Mouse (Mus musculus) lung, adult 2 months (tissue): Measurements from ENCODE around the gene Nod2. TPM values are rescaled to one million over a fixed set of nuclear protein-coding genes. Genes with fewer than 3 reads are reported as not detected.
A peak's percentile ranks its signal among the peaks of the same experiment; 100 is the strongest.

ENCODE experiments used
- DNase-seq: peaks from one replicate; pipeline ENCODE4 v3.0.0; 2022
- H3K4me1 ChIP-seq: fragments of 200-500 bp; 2 replicates; pipeline ENCODE4 v1.6.1; 2011; ENCODE audit warnings: low read length; ENCODE audit not compliant: control insufficient read depth, insufficient read depth
- H3K4me3 ChIP-seq: fragments of 200-500 bp; replicated peaks from 2 replicates; pipeline ENCODE3; 2011; ENCODE audit warnings: low read depth, mild to moderate bottlenecking, control low read depth, low read length; ENCODE audit errors: extremely low read depth
- CTCF ChIP-seq: fragments of 200-500 bp; IDR thresholded peaks from 2 replicates; pipeline ENCODE4 v1.5.1; 2011; ENCODE audit warnings: mild to moderate bottlenecking, low read length, control low read depth; ENCODE audit not compliant: insufficient read depth
- POLR2A ChIP-seq: fragments of 200-500 bp; IDR thresholded peaks from 2 replicates; pipeline ENCODE4 v1.6.1; 2011; ENCODE audit warnings: low read depth, mild to moderate bottlenecking, control low read depth, low read length, borderline replicate concordance; ENCODE audit errors: extremely low read depth
- WGBS: fragments of 180-500 bp; shearing (Covaris S2); methylation state at CpG from one replicate; pipeline ENCODE4 v1.1.7; 2018; 5-methylcytosine and 5-hydroxymethylcytosine counted together
- polyA plus RNA-seq: library from polyadenylated mRNA; depleted of rRNA; stranded (reverse); fragments of >200 nt; gene quantifications from 2 replicates; pipeline ENCODE4 v1.2.3, GENCODE M21; 2012; rRNA removed

Gene Nod2
- polyA plus RNA-seq = 4.0 and 5.0 TPM in 2 replicates

DNA sequence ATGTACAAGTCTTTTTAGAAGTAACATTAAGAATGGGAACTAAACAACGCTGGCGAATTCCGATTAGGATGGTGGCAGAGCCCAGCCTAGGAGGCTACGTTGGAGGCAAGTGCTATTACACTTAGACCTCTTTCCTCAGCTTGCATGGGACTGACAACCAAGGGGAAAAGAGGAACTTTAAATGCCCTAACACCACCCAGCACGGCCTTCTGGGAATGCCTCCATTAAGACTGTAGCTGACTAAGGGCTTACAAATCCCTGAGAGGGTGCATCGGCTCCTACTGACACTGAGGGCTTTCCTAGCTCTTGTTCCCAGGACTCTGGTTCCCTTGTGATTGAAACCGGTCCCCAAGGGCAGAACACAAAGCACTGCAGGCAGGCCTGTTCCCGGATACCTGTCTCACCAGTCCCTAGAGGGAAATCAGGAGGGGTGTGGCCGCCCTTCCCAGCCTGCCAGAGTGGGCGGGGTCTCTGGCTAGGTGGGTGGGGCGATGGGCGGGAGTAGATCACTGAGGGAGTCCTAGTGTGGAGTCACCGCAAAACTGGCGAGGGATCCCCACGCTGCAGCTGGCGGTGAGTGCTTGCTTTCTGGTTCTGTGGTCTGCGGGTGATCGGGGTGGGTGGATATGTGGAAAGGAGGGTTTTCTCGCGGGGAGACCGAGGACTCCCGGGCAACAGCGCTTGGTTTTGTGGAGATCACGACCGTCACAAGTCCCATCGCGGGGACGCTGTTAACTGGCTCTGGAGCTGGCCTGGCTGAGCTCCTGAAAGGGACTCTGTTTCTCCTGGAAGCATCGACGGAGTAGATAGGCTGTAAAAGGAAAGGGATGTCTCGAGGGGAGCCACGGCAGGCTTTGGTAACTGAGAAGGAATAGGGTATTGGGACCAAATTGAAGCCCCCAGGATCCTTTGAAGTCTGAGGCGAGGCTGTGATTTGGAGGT, at the start of gene Nod2:
TSS of gene Nod2 (plus strand) at position 479 of the 942 bp plus-strand sequence.
- TF ChIP-seq CTCF = no peak
- peak; percentile 41; the same call in 1 of the 2 replicates for TF ChIP-seq POLR2A
- Histone ChIP-seq H3K4me3 (peak within 1 kb of the TSS; percentile 56), H3K4me1 (peaks cover 16% of the 10 kb centered on the region)
- DNase-seq = peak; percentile 86
- WGBS = 13% methylated on average over 33 of the region's 33 CpGs

DNA sequence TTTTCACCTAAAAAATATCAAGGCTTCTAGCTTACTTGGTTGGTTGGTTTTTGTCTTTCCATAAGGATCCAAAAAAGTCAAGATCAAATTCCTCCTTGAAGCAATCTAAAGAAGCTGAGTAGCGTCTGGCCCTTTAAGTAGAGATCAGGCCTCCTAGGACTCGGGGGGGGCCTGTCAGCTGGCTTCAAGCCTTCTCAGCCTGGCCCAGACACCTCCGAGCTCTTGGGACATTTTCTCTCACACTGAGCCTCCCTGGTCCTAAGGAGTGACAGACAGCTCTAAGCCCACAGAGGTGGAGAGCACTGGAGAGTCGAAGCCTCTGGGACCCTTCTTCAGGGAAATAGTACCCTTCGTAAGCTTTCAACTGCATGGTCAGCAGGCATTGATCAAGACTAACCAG, 48.5 kb upstream of the Nod2 start:
- 54% methylated on average over 5 of the region's 5 CpGs for WGBS
- Histone ChIP-seq H3K4me1 (no peaks in the 10 kb centered on the region), H3K4me3 (no peak overlapping the region)
- DNase-seq = no peak
- TF ChIP-seq CTCF (no peak), POLR2A (no peak)

DNA sequence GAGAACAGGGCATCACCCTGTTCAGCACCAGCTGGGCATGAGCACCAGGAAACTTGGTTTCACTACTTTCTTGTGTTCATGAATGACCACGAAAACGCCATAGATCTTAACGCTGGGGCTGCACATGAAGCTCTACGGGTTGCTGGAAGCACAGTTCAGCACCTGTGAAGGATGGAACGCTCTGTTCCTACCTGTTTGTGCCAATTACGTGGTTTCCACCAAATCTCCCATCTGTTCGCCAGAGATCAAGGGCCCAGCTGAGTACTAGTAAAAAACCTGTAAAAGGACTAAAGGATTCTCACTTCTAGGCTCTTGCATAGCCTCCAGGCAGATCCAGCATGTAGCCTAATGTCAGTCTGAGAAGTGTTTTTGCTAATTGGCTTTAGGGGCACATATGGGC, 47.6 kb upstream of the Nod2 start:
- Histone ChIP-seq H3K4me3 (no peak overlapping the region), H3K4me1 (no peaks in the 10 kb centered on the region)
- TF ChIP-seq CTCF (no peak), POLR2A (no peak)
- no peak for DNase-seq
- WGBS = 87% methylated on average over 7 of the region's 7 CpGs

DNA sequence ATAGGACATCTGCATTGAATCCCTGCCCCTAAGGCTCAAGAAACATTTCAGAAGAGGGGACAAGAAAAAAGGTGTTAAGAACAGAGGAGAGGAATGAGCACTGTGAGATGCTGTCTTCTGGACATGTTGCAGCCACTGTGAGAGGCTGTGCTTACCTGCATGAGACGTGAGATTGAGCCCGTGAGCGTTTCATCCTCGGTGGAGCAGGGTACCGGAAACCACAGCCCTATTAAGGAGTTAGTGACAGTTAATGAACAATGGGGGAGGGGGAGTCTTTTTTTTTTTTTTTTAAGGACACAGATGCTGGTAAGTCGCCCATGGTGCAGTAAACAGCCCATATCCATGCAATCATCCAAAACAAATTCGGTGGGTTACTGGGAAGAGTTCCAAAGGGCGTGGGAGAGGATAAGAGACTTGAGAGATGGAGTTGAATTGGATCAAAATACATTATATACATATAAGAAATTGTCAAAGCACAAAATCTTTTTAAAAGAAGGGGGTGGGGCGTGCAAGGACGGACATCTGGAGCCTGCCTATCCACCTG, 43.6 kb upstream of the Nod2 start:
- Histone ChIP-seq H3K4me1 (no peaks in the 10 kb centered on the region), H3K4me3 (no peak overlapping the region)
- TF ChIP-seq POLR2A (no peak), CTCF (no peak)
- no peak for DNase-seq
- WGBS = 22% methylated on average over 10 of the region's 10 CpGs

DNA sequence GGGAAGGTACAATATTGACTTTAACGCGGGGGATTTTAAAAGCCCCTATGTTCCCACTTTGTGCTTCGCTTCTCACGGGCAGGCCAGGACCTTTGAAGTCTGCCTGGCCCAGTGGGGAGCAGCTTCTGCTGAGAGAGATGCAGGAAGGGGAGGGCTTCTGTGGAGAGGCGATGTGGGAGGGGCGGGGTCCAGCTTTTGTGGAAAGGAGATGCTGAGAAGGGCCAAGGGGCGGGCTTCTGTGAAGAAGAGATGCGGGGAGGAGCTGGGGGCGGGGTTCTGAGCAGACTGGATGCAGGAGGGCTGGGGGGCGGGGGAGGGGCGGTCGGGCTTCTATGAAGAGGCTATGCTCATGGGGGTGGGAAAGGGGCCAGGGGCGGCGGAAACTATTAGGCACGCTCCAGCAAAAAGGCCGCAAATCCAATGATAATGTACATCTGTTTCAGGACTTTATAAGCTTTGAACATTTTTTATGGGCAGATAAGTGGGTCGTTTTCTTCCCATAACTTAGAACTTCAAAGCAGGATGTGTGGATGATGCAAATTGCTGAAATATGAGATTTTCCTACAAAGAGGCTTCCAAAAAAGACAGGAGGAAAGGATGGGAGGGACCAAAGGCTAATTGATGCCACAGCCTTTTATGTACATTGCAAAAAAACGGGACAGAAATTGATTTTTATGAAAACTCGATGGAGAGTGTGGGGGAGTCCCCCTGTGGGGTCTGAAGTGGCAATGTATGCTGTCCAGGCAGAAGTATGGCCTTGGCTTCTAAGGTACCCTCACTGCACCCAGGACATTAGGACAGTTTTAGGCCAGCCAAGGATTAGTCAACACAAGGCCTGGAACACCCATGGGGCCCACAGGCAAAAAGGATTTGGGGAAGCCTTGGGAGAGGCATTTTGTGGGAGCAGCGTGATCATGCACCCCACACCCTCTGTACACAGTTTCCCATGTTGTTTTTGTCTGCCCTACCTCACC, 42.8 kb upstream of the Nod2 start:
- no peak overlapping the region for H3K4me3 ChIP-seq
- TF ChIP-seq CTCF (no peak), POLR2A (no peak)
- no peaks in the 10 kb centered on the region for H3K4me1 ChIP-seq
- 22% methylated on average over 18 of the region's 20 CpGs for WGBS
- DNase-seq = no peak

DNA sequence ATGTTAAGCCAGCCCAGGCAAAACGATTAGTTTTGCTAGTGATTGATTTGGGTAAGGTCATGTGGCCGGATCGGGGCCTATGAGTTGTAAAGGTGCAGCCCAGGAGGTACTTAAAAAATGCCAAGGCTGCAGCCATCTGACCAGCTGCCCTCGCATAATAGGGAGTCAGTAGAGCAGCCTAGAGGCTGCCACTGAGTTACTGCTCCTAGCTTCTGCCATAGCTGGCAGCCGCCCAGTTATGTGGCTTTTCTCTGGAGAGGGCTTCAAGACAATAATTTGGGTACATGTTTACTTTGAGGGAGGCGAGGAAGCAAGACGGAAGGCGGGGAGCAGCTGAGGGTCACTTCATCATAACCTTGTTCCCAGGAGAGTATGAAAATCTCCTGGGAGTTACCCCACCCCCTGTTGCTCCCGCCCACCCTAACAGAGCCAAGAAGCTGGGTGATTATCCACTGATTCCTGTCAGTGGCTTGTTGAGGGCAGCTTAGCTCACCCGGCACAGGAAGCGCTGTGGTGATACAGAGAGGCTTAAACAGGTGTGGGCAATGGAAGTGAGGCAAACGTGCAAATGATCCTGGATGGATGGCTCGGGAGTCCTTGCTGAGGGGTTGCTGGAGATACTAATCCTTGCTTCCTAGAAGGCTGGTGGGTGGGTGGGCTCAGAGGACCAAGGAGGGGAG, 41.6 kb upstream of the Nod2 start:
- no peak for TF ChIP-seq CTCF
- TF ChIP-seq POLR2A = no peak
- no peak overlapping the region for H3K4me3 ChIP-seq
- peak; percentile 39 for DNase-seq
- no peaks in the 10 kb centered on the region for H3K4me1 ChIP-seq
- 28% methylated on average over 13 of the region's 13 CpGs for WGBS

DNA sequence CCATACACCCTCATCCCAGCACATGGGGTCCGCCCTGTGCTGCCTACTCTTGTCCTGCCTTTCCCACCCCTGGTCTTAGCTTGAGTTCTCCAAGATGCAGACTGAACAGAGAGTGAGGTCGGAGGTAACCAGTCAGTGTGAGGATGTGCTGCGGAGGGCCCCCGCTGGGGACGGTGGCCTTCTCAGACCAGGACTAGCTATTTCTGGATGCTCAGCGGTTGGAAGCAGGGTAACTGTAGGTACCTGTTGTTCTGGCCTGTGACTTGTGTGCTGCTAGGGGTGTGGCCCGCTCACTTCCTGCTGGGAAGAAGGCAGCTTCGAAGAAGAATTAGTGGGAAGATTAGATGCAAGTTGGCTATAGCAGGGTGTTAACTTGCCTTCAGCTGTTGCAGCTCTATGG, 38.1 kb upstream of the Nod2 start:
- TF ChIP-seq CTCF = no peak
- no peak for TF ChIP-seq POLR2A
- WGBS = 81% methylated on average over 8 of the region's 8 CpGs
- no peaks in the 10 kb centered on the region for H3K4me1 ChIP-seq
- no peak overlapping the region for H3K4me3 ChIP-seq
- DNase-seq = no peak

DNA sequence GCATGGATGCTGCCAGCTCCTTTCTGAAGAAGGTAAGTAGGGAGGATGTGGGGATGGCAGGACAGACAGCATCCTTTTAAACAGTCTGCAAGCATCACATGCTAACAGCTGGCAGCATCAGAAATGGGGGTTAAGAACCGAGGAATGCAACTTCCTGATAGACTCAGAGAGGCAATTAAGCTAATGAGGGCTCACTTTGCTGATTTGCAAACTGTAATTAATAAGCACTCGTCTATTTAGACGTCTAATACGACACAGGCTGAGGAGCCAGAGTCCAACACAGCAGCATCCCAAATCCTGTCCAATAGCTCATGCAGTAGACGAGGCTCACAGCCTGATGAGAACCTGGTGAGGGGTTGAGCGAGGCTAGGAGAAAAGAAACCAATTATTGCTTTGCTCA, 36.8 kb upstream of the Nod2 start:
- DNase-seq = no peak
- TF ChIP-seq CTCF (no peak), POLR2A (no peak)
- H3K4me1 ChIP-seq = no peaks in the 10 kb centered on the region
- 80% methylated on average over 6 of the region's 6 CpGs for WGBS
- H3K4me3 ChIP-seq = no peak overlapping the region
